Comparison of ENCODE assay signal across 24 mouse cellular contexts in the genomic region with DNA sequence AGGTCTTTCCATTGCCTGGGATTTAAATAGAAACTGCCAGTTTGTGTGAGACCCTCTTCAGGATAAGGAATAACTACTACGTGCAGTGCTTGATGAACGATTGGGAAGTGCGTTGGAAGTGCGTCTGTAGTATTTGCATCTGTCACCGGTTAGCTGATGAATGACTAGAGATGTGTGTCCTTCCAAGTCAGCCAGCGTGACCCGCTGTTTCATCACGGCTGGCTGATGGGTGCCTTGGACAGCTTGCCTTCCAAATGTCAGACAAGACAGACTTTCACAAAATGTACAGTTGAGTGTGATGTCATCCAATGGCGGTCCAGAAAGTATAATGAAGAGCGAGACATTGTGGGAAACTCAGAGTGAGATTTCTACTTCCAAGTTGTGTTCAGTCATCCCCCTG.
A peak's percentile ranks its signal among the peaks of the same experiment; 100 is the strongest.
DNase-seq lines count a peak whose midpoint lies in the region; ATAC-seq and TF ChIP-seq lines count a peak whose summit lies in the region.
"Had no signal": no experiment of that assay in that cellular context is flagged by ENCODE, and none has a peak within 500 bp of the region (broad histone marks: within the 10 kb centered on the region; RNA-seq: fewer than 3 reads in every experiment).

No protein-coding gene starts in this region.

- no peaks in the 10 kb centered on the region for H3K27me3 ChIP-seq in lung, embryonic 14.5 days (ENCODE audit: insufficient read depth, low read length)
- H3K27me3 ChIP-seq: embryonic facial prominence, embryonic 12.5 days; embryonic facial prominence, embryonic 15.5 days; heart, embryonic 13.5 days; intestine, embryonic 15.5 days had no signal

- 32% methylated on average over 10 of the region's 10 CpGs for WGBS in lung, embryonic 14.5 days
- 58% methylated on average over 10 of the region's 10 CpGs for WGBS in lung, adult 2 months

- ATAC-seq in lung, embryonic 14.5 days (ENCODE audit: insufficient read depth): no peak
- ATAC-seq: CD4-positive, CD25-positive, alpha-beta regulatory T cell, adult 4 months; forebrain, embryonic 14.5 days; forebrain, postnatal 0 days; hindbrain, embryonic 16.5 days; intestine, embryonic 15.5 days had no signal

- H3K4me1 ChIP-seq in lung, embryonic 14.5 days (ENCODE audit: insufficient read depth): no peaks in the 10 kb centered on the region
- H3K4me1 ChIP-seq in lung, adult 2 months (ENCODE audit: control insufficient read depth, insufficient read depth, low read length): no peaks in the 10 kb centered on the region
- H3K4me1 ChIP-seq: heart, embryonic 10.5 days; heart, embryonic 13.5 days; intestine, embryonic 15.5 days had no signal

- no peaks in the 10 kb centered on the region for H3K36me3 ChIP-seq in lung, embryonic 14.5 days (ENCODE audit: insufficient read depth)
- H3K36me3 ChIP-seq: embryonic facial prominence, embryonic 12.5 days; embryonic facial prominence, embryonic 15.5 days; heart, embryonic 10.5 days; heart, embryonic 13.5 days; hindbrain, embryonic 10.5 days; hindbrain, embryonic 13.5 days; intestine, embryonic 15.5 days had no signal

- H3K4me3 ChIP-seq in lung, embryonic 14.5 days (ENCODE audit: low read depth, low read length): no peak overlapping the region
- H3K4me3 ChIP-seq in lung, adult 2 months (replicated peaks; ENCODE audit: extremely low read depth, low read depth, low read length): no peak overlapping the region
- H3K4me3 ChIP-seq: embryonic facial prominence, embryonic 12.5 days; embryonic facial prominence, embryonic 15.5 days; gastrocnemius, adult 2 months; heart, adult 2 months; heart, embryonic 10.5 days; heart, embryonic 13.5 days; hindbrain, embryonic 10.5 days; hindbrain, embryonic 13.5 days; intestine, embryonic 15.5 days had no signal

- H3K27ac ChIP-seq in lung, embryonic 14.5 days (ENCODE audit: low read depth): no peak overlapping the region
- H3K27ac ChIP-seq: embryonic facial prominence, embryonic 12.5 days; embryonic facial prominence, embryonic 15.5 days; gastrocnemius, adult 2 months; heart, adult 2 months; heart, embryonic 10.5 days; heart, embryonic 13.5 days; hindbrain, embryonic 10.5 days; hindbrain, embryonic 13.5 days; intestine, embryonic 15.5 days had no signal

- TF ChIP-seq POLR2A in lung, adult 2 months (IDR thresholded peaks at IDR 0.05; ENCODE audit: borderline replicate concordance, extremely low read depth, low read depth, low read length): no peak

- H3K4me2 ChIP-seq in lung, embryonic 14.5 days: no peak overlapping the region
- H3K4me2 ChIP-seq: embryonic facial prominence, embryonic 12.5 days; embryonic facial prominence, embryonic 15.5 days; heart, embryonic 13.5 days; hindbrain, embryonic 13.5 days; intestine, embryonic 15.5 days had no signal

- no peak for TF ChIP-seq CTCF in lung, embryonic 14.5 days (IDR thresholded peaks at IDR 0.05; ENCODE audit: low read depth)
- TF ChIP-seq CTCF in lung, adult 2 months (IDR thresholded peaks at IDR 0.05; ENCODE audit: insufficient read depth, low read length): no peak

- peak; percentile 10 for DNase-seq in adrenal gland, postnatal 25 days
- DNase-seq in adrenal gland, postnatal 10 days: no peak
- peak; percentile 17 for DNase-seq in lung, embryonic 14.5 days
- no peak for DNase-seq in lung, postnatal 36 days
- DNase-seq in lung, postnatal 10 days: peak; percentile 15
- DNase-seq in lung, adult 2 months: no peak
- DNase-seq: cerebellum, adult 11 months; cerebellum, adult 2 months; cerebellum, adult 9-11 months; cerebellum, postnatal 25 days; forebrain, postnatal 0 days; gastrocnemius, adult 2 months; gastrocnemius, postnatal 14 days; heart, adult 2 months had no signal

- no peaks in the 10 kb centered on the region for H3K9me3 ChIP-seq in lung, embryonic 14.5 days (ENCODE audit: low read depth, low read length)
- H3K9me3 ChIP-seq: embryonic facial prominence, embryonic 12.5 days; embryonic facial prominence, embryonic 15.5 days; heart, embryonic 10.5 days; heart, embryonic 13.5 days; hindbrain, embryonic 10.5 days; hindbrain, embryonic 13.5 days; intestine, embryonic 15.5 days had no signal

- no peak overlapping the region for H3K9ac ChIP-seq in lung, embryonic 14.5 days
- H3K9ac ChIP-seq: embryonic facial prominence, embryonic 12.5 days; embryonic facial prominence, embryonic 15.5 days; forebrain, postnatal 0 days; heart, embryonic 13.5 days; hindbrain, embryonic 13.5 days; intestine, embryonic 15.5 days had no signal

Comparison
In these comparisons a context has a peak if more than half of its experiments do, and no peak if none do; other contexts are left out.
1. DNase-seq: peak in adrenal gland, postnatal 25 days (single experiment), lung, embryonic 14.5 days (single experiment) and lung, postnatal 10 days (single experiment); none in adrenal gland, postnatal 10 days (single experiment), lung, postnatal 36 days (single experiment) and lung, adult 2 months (single experiment).